9 mouse cellular contexts compared by ENCODE assay signal in genomic region chr5:3300801-3301457, GRCm38 (mm10). TPM values are rescaled to one million over a fixed set of nuclear protein-coding genes. Genes with fewer than 3 reads are reported as not detected.
DNase-seq lines count a peak whose midpoint lies in the region; ATAC-seq lines count a peak whose summit lies in the region.
"Had no signal": no experiment of that assay in that cellular context is flagged by ENCODE, and none has a peak within 500 bp of the region (broad histone marks: within the 10 kb centered on the region; RNA-seq: fewer than 3 reads in every experiment).

No protein-coding gene starts in this region.

- no peak overlapping the region for H3K4me2 ChIP-seq in hindbrain, embryonic 11.5 days (replicated peaks; ENCODE audit: low read depth, low read length)
- H3K4me2 ChIP-seq: limb, embryonic 15.5 days had no signal

- no peaks in the 10 kb centered on the region for H3K36me3 ChIP-seq in hindbrain, embryonic 11.5 days (ENCODE audit: control insufficient read depth, insufficient read depth, low read length)
- H3K36me3 ChIP-seq: limb, embryonic 15.5 days had no signal

- peak; percentile 34 to 75 for DNase-seq in adrenal gland, adult (ENCODE audit: inconsistent age in 2 of 2, low spot score in 1 of 2)
- DNase-seq in adrenal gland, postnatal 4 days (ENCODE audit: low spot score in 2 of 2) = no peak
- peak; percentile 86 for DNase-seq in NIH3T3 (ENCODE audit: low read depth)
- DNase-seq in natural killer cell, adult 2 months (ENCODE audit: low spot score in 2 of 2) = peak; percentile 46 to 59
- no peak for DNase-seq in retina, embryonic 14.5 days (ENCODE audit: low spot score)
- no peak for DNase-seq in hindbrain, embryonic 11.5 days (ENCODE audit: low spot score)
- DNase-seq in cerebellum, adult 11 months = no peak

- peak; percentile 98 for ATAC-seq in inflammation-experienced regulatory T-cells, adult 6 months
- ATAC-seq in hindbrain, embryonic 11.5 days (ENCODE audit: low FRiP score) = no peak

- H3K4me3 ChIP-seq in hindbrain, embryonic 11.5 days (ENCODE audit: low read depth, low read length) = no peak overlapping the region
- H3K4me3 ChIP-seq: limb, embryonic 15.5 days had no signal

- WGBS in hindbrain, embryonic 11.5 days = 86% methylated on average over 12 of the region's 12 CpGs

- H3K9me3 ChIP-seq in hindbrain, embryonic 11.5 days (ENCODE audit: control insufficient read depth, low read length) = no peaks in the 10 kb centered on the region
- H3K9me3 ChIP-seq: limb, embryonic 15.5 days had no signal

- no peaks in the 10 kb centered on the region for H3K27me3 ChIP-seq in hindbrain, embryonic 11.5 days (ENCODE audit: control insufficient read depth, insufficient read depth, low read length)
- H3K27me3 ChIP-seq: limb, embryonic 15.5 days had no signal

- H3K9ac ChIP-seq in hindbrain, embryonic 11.5 days (ENCODE audit: low read depth, low read length) = no peak overlapping the region
- H3K9ac ChIP-seq: limb, embryonic 15.5 days had no signal

- no peaks in the 10 kb centered on the region for H3K4me1 ChIP-seq in hindbrain, embryonic 11.5 days (replicated peaks; ENCODE audit: control insufficient read depth, insufficient read depth, low read length)
- H3K4me1 ChIP-seq: limb, embryonic 15.5 days had no signal

- no peak overlapping the region for H3K27ac ChIP-seq in hindbrain, embryonic 11.5 days (ENCODE audit: low read depth, low read length)
- H3K27ac ChIP-seq: limb, embryonic 15.5 days had no signal

RNA-seq across cellular contexts. Expression of gene Cdk6, which starts 40.4 kb away (rescaled TPM):
- total RNA-seq in adrenal gland, postnatal 4 days (2021) = 10 to 100 TPM; 39.0 to 43.4 TPM
- 10 to 100 TPM; 21.7 to 46.6 (median 26.3) TPM for polyA plus RNA-seq in inflammation-experienced regulatory T-cells, adult 6 months (2017; shearing (Covaris generic))
- 15.0 and 17.8 TPM in 2 replicates for polyA plus RNA-seq in hindbrain, embryonic 11.5 days (2014; fragmentation: Nextera tagmentation; extraction: Ambion mirVana)

Comparison
In these comparisons a context has a peak if more than half of its experiments do, and no peak if none do; other contexts are left out.
1. DNase-seq: peak in adrenal gland, adult (2 of 2), NIH3T3 (single experiment) and natural killer cell, adult 2 months (2 of 2); none in adrenal gland, postnatal 4 days (0 of 2), retina, embryonic 14.5 days (single experiment), hindbrain, embryonic 11.5 days (single experiment) and cerebellum, adult 11 months (single experiment).